Mouse (Mus musculus): ENCODE data around the gene Zfhx3. TPM values are rescaled to one million over a fixed set of nuclear protein-coding genes. Genes with fewer than 3 reads are reported as not detected.

The Zfhx3 gene
- total RNA-seq, 1 experiment from 2014 or later, result 2.1 TPM

DNA sequence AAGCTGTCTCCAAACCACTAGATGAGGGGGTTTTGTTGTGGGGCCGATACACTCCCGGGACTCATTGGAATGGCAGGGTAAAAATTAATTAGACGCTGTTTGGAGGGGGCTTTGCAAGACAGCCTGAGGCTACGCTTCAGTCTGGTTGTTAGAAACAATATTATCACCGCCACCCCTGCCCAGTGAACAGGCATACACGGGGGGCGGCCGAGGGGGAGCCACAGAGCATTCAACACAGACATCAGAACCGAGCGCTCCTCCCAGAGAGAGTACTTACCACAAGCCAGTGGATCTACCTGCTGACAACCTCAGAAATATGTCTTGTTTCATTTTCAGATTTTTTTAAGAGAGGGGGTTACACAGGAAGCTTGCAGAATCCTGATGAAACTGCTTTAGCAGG, 635.9 kb downstream of the Zfhx3 start:
- no peak for ATAC-seq (replicated peaks in 1 of 2; ENCODE audit: insufficient read depth in 1 of 2, low FRiP score in 2 of 2, low TSS enrichment in 1 of 2, low read depth in 1 of 2, poor library complexity in 2 of 2, severe bottlenecking in 2 of 2)

DNA sequence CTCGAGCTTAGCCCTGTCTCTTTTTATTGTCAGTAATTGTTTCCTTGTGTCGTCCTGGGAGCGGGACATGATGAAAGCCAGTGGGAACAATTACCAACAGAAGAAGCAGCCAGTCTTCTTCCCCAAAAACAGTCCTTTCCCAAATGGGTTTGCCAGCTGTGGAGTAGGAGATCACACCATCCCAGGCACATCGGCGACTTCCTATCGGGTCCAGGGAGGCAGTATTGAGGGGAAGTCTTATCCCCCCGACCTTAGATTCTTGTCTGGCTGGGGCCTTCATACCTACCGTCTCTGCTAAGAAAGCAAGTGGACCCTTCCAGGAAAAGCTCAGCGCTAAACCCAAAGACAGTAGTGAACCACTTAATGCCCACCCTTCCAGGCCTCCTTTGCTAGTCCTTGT, 637.4 kb downstream of the Zfhx3 start:
- ATAC-seq (replicated peaks in 1 of 2; ENCODE audit: insufficient read depth in 1 of 2, low FRiP score in 2 of 2, low TSS enrichment in 1 of 2, low read depth in 1 of 2, poor library complexity in 2 of 2, severe bottlenecking in 2 of 2), result no peak

DNA sequence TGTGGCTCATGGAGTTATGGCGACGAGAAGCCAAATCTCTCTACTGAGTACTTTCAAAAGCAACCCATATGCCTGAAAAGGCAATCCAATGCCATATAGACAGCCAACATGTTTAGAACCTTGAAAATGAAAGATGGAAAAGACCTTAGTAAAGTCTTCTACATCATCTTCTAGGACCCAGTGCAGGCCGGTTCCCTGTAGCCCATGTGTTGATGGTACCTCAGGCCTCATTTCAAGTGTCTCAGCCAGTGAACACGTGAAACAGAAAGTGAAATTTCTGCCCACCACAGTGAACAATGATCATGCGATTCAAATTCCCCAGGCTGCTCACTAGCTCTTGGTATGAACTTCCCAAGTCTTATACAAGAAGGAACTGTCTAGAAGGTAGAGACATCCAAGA, 637.9 kb downstream of the Zfhx3 start:
- no peak for ATAC-seq (replicated peaks in 1 of 2; ENCODE audit: insufficient read depth in 1 of 2, low FRiP score in 2 of 2, low TSS enrichment in 1 of 2, low read depth in 1 of 2, poor library complexity in 2 of 2, severe bottlenecking in 2 of 2)

DNA sequence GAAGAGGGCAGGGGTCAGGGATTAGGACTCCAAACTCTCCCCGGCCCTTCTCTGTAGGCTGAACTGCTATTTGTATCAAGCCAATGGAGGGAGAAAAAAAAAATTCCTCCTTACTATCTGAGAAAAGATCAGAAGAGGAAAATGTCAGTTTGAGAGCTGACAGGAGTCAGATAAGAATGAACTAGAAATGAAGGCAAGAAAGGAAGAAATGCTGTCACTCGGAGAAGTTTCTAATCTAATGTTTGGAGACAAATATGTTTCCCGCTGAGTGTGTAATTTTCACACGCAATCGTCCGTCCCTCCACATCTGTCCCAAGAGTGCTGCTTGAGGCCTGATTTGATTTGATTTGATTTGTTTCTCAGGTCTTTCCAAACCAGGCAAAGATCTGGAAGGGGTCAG, 639.1 kb downstream of the Zfhx3 start:
- ATAC-seq (replicated peaks in 1 of 2; ENCODE audit: insufficient read depth in 1 of 2, low FRiP score in 2 of 2, low TSS enrichment in 1 of 2, low read depth in 1 of 2, poor library complexity in 2 of 2, severe bottlenecking in 2 of 2), result no peak

DNA sequence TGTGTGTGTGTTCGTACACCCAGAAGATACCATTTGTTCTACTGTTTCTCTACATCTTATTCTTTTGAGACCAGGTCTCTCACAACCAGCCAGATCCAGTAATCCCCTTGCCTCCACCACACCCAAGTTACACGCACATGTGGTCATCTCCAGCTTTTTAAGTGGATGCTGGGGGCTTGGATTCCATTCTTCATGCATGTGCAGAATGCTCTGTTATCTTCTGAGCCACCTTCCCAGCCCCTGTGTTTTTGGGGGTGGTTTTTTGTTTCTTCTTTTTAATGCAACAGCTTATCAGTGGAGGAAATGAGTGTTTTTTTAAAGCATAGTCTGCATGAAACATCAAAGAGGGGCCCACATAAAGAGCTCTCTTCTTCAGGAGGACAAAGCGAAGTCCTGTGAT, 639.8 kb downstream of the Zfhx3 start:
- no peak; a peak in 1 of 4 replicates for ATAC-seq (replicated peaks in 1 of 2; ENCODE audit: insufficient read depth in 1 of 2, low FRiP score in 2 of 2, low TSS enrichment in 1 of 2, low read depth in 1 of 2, poor library complexity in 2 of 2, severe bottlenecking in 2 of 2)

DNA sequence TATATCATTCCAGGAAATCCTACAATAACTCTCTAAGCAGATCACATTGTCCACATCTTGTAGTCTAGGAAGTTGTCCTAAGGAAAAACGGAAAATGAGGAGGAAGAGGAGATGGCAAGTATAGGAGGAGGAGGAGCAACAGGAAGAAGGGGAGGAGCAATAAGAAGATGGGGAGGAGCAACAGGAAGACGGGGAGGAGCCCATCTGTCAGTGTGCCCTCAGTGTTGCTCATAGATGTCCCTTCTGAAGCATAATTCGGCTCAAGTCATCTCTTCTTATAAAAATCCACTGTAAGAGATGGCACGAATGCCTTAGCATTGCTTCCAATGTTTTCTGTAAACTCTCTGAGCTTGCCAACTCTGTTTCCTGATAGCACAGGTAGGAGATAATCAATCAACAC, 640.8 kb downstream of the Zfhx3 start:
- no peak for ATAC-seq (replicated peaks in 1 of 2; ENCODE audit: insufficient read depth in 1 of 2, low FRiP score in 2 of 2, low TSS enrichment in 1 of 2, low read depth in 1 of 2, poor library complexity in 2 of 2, severe bottlenecking in 2 of 2)

DNA sequence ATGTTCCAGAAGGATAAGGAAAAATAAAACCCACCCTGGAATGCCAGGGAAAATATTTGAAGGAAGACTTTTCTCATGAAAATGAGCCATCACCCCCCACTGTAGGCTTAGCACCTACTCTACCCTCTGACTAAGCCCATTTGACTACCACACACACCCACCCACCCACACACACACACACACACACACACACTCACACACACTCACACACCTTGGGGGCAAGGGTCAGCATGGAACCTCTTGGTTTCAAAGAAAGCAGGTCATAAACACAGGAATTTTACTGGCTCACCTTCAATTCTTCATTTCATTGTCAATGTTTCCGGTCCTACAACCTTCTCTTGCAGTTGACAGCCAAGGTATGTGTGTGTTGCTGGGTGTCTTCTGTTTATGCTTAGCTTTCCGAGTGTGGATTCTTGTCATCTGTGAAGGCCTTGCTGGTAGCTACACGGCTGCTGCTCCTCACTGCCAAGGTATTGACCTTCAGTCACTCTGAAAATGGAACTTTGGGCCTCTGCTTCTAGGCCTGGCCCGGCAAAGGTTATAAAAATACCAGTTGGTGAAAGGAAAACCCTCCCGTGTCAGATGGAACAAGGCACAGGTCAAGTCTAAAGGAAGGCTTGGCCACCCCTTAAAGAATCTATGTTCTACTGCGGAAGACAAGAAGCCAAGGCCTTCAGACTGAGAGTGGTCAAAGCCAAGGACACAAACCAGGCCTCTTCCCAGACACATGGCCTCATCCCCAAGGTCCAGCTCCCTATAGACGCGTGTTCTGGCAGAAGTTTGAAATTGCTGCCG, 641.6 kb downstream of the Zfhx3 start:
- no peak for ATAC-seq (replicated peaks in 1 of 2; ENCODE audit: insufficient read depth in 1 of 2, low FRiP score in 2 of 2, low TSS enrichment in 1 of 2, low read depth in 1 of 2, poor library complexity in 2 of 2, severe bottlenecking in 2 of 2)

DNA sequence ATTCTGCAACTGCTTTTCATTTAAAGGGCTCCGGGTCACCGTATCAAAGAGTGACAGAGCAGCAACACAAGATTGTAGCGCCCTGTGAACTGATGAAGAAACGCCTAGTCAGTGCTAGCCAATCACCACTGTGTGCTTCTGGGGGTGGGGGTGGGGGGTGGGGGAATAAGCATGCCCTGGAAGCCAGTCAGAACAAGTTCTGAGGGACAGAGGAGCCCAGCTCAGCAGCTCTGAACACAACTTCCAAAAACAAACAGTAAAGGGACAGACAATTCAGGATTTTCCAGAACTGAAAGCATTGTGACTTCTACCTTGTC, 642.2 kb downstream of the Zfhx3 start:
- no peak for ATAC-seq (replicated peaks in 1 of 2; ENCODE audit: insufficient read depth in 1 of 2, low FRiP score in 2 of 2, low TSS enrichment in 1 of 2, low read depth in 1 of 2, poor library complexity in 2 of 2, severe bottlenecking in 2 of 2)

DNA sequence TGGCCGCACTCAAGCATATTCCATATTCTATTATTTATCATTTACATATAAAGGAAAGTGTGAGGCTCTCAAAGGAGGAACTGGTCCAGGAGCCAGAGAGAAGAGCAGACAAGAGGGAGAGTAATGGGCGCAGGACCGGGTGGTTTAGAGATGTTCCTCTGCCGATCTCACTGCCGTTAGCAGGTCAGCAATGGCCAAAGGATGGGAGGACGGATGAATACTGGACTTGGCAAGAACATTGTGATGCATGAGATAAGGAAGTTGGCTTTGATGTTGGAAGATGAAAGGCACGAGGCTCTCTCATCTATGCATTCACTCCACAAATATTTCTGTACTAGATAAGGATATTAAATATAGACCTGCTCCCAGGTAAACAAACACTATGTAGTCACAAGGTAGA, 648.6 kb downstream of the Zfhx3 start:
- ATAC-seq (replicated peaks in 1 of 2; ENCODE audit: insufficient read depth in 1 of 2, low FRiP score in 2 of 2, low TSS enrichment in 1 of 2, low read depth in 1 of 2, poor library complexity in 2 of 2, severe bottlenecking in 2 of 2), result no peak

DNA sequence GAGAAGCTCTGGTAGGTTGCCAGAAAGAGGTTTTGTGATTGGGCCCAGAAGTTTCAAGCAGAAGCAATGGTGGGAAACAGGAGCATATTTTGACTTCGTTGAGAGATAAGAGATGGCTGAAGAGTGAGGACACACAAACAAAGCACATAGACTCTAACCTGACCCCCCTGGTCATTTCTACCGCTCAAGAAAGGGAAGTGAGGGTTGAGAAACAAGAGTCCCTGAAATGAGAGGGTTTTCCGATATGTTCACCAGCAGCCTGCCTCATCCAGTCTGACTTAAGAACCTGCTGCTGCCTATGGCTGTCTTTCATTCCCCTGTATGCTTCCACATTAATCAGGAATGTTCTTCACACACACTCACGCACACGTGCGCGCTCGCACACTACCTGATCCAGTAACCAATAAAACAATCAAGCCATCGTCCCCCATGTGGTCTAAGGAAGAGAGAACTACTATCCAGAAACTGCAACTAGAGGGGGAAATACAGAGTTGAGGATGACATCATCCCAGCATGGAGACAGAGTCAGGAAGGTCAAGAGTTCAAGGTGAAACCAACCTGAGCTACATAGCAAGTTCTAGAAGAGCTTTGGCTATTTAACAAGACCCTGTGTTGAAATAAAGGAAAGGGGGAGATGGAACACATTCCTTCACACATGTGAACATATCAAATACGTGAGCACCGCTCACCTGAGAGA, 649.7 kb downstream of the Zfhx3 start:
- no peak; a peak in 1 of 4 replicates for ATAC-seq (replicated peaks in 1 of 2; ENCODE audit: insufficient read depth in 1 of 2, low FRiP score in 2 of 2, low TSS enrichment in 1 of 2, low read depth in 1 of 2, poor library complexity in 2 of 2, severe bottlenecking in 2 of 2)

DNA sequence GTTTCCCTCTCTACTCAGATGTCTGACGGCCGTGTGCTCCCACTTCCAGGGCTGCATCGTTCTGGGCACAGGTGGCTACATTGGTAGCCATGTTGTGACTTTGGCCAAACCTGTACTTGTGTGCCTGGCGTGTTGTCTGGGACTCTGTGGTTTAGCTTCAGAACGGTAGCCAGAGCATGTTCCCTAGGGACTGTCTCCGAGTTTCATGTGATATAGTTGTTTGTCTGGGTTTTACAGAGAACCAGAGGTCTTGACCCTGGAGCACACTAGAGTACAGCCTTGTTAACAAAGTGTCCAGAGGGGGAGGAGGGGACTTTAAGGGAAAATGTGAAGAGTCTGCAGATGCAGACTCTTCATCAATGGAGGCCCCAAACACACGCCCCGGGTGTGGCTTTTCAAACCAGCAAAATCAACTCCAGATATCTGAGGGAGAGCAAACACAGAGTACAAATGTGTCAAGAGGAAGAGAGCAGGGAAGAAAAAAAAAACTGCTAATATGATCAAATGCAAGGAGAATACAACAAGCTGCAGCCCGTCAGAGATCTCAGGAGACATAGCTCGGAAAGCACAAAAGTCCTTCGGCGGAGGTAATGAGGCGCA, 650.6 kb downstream of the Zfhx3 start:
- ATAC-seq (replicated peaks in 1 of 2; ENCODE audit: insufficient read depth in 1 of 2, low FRiP score in 2 of 2, low TSS enrichment in 1 of 2, low read depth in 1 of 2, poor library complexity in 2 of 2, severe bottlenecking in 2 of 2), result no peak

DNA sequence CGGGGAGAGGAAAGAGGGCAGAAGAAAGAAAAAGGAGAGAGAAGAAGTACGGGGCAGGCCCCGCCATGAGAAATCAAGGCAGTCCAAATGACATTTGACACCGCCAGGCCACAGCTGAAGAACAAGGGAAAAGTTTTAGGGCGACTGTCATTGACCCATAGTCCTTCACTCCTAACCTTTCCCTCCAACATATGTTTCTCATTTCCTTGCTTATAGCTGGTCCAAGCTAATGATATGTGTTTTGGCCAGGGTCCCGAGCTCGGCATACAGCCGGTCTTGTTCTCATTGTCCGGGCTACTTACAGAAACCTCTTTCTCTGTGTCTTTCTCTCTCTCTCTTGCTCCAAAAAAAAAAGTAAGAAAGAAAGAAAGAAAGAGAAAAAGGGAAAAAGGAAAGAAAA, 651.4 kb downstream of the Zfhx3 start:
- no peak for ATAC-seq (replicated peaks in 1 of 2; ENCODE audit: insufficient read depth in 1 of 2, low FRiP score in 2 of 2, low TSS enrichment in 1 of 2, low read depth in 1 of 2, poor library complexity in 2 of 2, severe bottlenecking in 2 of 2)

DNA sequence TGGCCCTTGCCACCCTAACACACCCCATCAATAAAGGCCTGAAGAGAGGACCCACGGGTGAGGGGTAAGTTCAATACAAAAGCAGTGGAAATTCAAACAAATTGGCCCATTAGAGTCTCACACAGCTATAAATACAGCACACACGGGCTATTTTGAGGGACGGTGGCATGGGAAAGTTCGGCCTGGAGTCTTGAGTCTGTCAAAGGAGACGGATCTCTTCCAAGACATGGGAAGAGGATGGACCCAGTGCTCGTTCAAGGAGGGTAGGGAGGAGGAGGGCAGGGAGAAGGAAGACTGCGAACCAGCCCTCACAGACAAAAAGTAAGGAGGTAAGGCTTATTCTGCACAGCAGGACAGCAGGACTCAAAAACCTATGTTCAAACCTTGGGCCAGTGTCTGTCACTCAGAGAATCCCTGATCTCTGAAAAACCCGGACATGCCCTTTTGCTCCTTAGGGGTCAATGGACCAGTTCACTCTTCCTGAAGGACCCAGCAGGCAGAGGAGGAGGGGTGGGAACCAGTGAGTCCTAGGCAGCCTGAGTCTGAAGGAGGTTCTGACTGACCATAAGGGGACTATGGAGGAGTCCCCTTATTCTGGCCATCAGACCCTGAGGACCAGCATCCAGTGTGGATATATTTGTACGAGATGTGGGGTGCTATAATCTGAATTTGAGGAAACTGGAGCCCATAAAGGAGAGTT, 652.1 kb downstream of the Zfhx3 start:
- ATAC-seq (replicated peaks in 1 of 2; ENCODE audit: insufficient read depth in 1 of 2, low FRiP score in 2 of 2, low TSS enrichment in 1 of 2, low read depth in 1 of 2, poor library complexity in 2 of 2, severe bottlenecking in 2 of 2), result 0 out of 4 replicates have a peak, but pooled peaks of 1 of the 2 experiments have one; percentile 12

DNA sequence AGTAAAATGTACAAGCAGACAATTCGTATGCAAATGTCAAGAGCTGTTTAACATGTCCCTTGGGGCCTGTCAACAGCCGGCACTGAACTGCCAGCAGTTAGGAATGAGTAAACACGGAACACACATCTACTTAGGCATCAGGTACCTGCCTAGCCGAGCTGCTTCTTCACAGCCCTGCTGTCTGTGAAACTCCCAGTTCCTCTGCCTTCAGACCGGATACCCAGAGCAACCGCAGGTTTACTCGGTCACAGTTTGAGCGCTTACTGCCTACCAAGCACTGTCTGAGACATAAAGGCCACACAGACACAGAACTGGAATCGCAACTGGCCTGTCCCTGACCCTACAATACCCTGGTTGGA, 652.6 kb downstream of the Zfhx3 start:
- 0 out of 4 replicates have a peak, but pooled peaks have one; percentile 36 to 46 for ATAC-seq (replicated peaks in 1 of 2; ENCODE audit: insufficient read depth in 1 of 2, low FRiP score in 2 of 2, low TSS enrichment in 1 of 2, low read depth in 1 of 2, poor library complexity in 2 of 2, severe bottlenecking in 2 of 2)

DNA sequence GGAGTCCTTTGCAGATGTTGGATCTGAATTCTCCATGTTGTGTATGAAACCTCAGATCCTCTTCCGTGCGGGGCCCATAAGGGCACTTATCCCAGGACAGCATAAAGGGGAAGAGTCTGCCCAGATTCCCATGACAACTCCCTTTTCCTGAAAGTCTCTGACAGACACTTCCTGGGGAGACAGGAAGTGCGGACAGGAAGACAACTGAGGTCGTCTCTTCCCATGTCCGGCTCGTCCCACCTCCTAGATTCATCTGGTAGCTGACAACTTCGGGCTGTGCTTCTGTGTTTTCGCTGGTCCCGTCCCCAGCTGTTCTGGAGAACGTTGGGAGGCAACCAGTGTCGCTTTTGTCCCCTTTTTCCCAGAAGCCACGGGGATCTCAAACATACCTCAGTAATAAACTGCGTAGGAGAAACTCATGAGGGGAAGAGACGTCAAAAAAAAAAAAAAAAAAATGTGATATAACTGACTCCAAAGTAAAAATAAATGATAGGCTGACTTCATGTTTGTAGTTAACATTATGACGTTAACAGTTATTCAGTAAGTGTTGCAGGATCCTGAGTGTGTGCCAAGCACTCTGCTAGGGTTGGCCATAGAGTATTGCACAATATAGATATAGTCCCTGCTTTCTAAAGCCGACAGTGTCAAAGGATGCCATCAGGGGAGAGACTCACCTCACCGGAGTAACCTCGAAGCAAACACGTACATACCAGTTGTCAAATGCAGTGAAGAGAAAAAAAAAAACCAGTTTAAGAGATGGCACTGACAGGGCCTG, 653.5 kb downstream of the Zfhx3 start:
- no peak for ATAC-seq (replicated peaks in 1 of 2; ENCODE audit: insufficient read depth in 1 of 2, low FRiP score in 2 of 2, low TSS enrichment in 1 of 2, low read depth in 1 of 2, poor library complexity in 2 of 2, severe bottlenecking in 2 of 2)

DNA sequence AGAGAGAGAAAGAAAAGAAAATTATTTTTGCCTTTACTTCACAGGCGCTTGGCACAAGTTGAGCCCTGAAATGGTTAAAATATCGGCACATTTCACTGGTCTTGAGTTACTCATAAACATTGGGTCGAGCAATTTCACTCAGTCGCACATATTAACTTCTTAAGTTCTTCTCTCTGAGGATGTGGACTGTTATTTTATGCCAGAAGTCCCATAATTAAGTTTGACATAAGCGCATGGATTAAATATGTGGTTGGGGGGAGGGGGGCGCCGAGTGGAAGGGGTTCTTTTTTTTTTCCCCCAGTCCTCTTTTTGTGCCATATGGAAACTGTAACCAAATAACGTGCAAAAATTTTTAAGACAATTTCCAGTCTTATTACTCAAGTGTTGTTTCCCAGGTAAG, 656.6 kb downstream of the Zfhx3 start:
- no peak for ATAC-seq (replicated peaks in 1 of 2; ENCODE audit: insufficient read depth in 1 of 2, low FRiP score in 2 of 2, low TSS enrichment in 1 of 2, low read depth in 1 of 2, poor library complexity in 2 of 2, severe bottlenecking in 2 of 2)

DNA sequence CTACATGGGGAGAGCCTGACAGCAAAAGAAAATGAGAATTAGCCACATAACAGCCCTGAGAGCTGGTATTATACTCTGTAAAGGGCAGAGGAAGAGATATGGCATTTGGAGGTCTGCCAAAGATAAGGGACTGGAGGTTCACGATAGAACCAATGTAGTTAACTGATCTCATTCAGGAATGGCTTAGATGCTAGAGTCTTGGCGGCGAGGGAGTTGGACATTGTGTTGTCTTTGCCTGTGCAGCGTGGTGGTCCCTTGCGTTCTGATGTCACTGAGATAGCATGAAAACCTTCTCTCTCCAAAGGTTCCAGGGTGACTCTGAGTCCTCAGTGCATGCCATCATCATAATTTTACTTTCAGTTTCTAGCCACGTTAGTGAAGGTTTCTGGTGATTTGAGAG, 657.1 kb downstream of the Zfhx3 start:
- peak; percentile 43; a peak in 3 of 4 replicates for ATAC-seq (replicated peaks in 1 of 2; ENCODE audit: insufficient read depth in 1 of 2, low FRiP score in 2 of 2, low TSS enrichment in 1 of 2, low read depth in 1 of 2, poor library complexity in 2 of 2, severe bottlenecking in 2 of 2)
